ENCODE assay signal across 29 mouse cellular contexts in genomic region chr16:21269775-21270174, GRCm38 (mm10).
DNase-seq lines count a peak whose midpoint lies in the region; ATAC-seq and TF ChIP-seq lines count a peak whose summit lies in the region.
"Had no signal": no experiment of that assay in that cellular context is flagged by ENCODE, and none has a peak within 500 bp of the region (broad histone marks: within the 10 kb centered on the region; RNA-seq: fewer than 3 reads in every experiment).

No protein-coding gene starts in this region.

- H3K36me3 ChIP-seq in forebrain, embryonic 10.5 days (replicated peaks): no peaks in the 10 kb centered on the region
- no peaks in the 10 kb centered on the region for H3K36me3 ChIP-seq in forebrain, embryonic 12.5 days (replicated peaks)
- H3K36me3 ChIP-seq in heart, embryonic 15.5 days: no peaks in the 10 kb centered on the region
- H3K36me3 ChIP-seq in heart, adult 2 months (ENCODE audit: control insufficient read depth, insufficient read depth, low read length): no peaks in the 10 kb centered on the region
- H3K36me3 ChIP-seq in limb, embryonic 13.5 days: no peaks in the 10 kb centered on the region
- no peaks in the 10 kb centered on the region for H3K36me3 ChIP-seq in stomach, postnatal 0 days (ENCODE audit: control insufficient read depth, insufficient read depth, low read length)
- H3K36me3 ChIP-seq: embryonic facial prominence, embryonic 13.5 days; liver, embryonic 13.5 days; midbrain, embryonic 13.5 days had no signal

- no peaks in the 10 kb centered on the region for H3K9me3 ChIP-seq in forebrain, embryonic 10.5 days
- H3K9me3 ChIP-seq in forebrain, embryonic 12.5 days: no peaks in the 10 kb centered on the region
- H3K9me3 ChIP-seq in heart, embryonic 15.5 days (replicated peaks): no peaks in the 10 kb centered on the region
- H3K9me3 ChIP-seq in limb, embryonic 13.5 days: no peaks in the 10 kb centered on the region
- H3K9me3 ChIP-seq in stomach, postnatal 0 days (ENCODE audit: control insufficient read depth, low read length): no peaks in the 10 kb centered on the region
- H3K9me3 ChIP-seq: embryonic facial prominence, embryonic 13.5 days; forebrain, embryonic 13.5 days; liver, embryonic 13.5 days; midbrain, embryonic 13.5 days had no signal

- H3K4me3 ChIP-seq in forebrain, embryonic 10.5 days: no peak overlapping the region
- no peak overlapping the region for H3K4me3 ChIP-seq in forebrain, embryonic 12.5 days (replicated peaks)
- no peak overlapping the region for H3K4me3 ChIP-seq in heart, embryonic 15.5 days
- no peak overlapping the region for H3K4me3 ChIP-seq in heart, adult 2 months
- H3K4me3 ChIP-seq in limb, embryonic 13.5 days: no peak overlapping the region
- H3K4me3 ChIP-seq in stomach, postnatal 0 days (ENCODE audit: low read depth, low read length): no peak overlapping the region
- H3K4me3 ChIP-seq: embryonic facial prominence, embryonic 13.5 days; erythroblast, embryonic 14.5 days; forebrain, embryonic 13.5 days; liver, embryonic 13.5 days; megakaryocyte, embryonic 14.5 days; midbrain, embryonic 13.5 days had no signal

- ATAC-seq in forebrain, embryonic 12.5 days (ENCODE audit: low FRiP score): no peak
- ATAC-seq in heart, embryonic 15.5 days (replicated peaks; ENCODE audit: insufficient number of reproducible peaks, insufficient read depth, low FRiP score, low read depth): no peak
- no peak for ATAC-seq in limb, embryonic 13.5 days (ENCODE audit: low FRiP score, low read depth)
- peak; percentile 30; the same call in 1 of the 2 replicates for ATAC-seq in stomach, postnatal 0 days (ENCODE audit: low FRiP score, low TSS enrichment)
- no peak for ATAC-seq in inflammation-experienced regulatory T-cells, adult 6 months
- ATAC-seq: forebrain, embryonic 13.5 days; intestine, postnatal 0 days; midbrain, embryonic 13.5 days had no signal

- H3K4me1 ChIP-seq in forebrain, embryonic 10.5 days: peaks cover 58% of the 10 kb centered on the region
- H3K4me1 ChIP-seq in forebrain, embryonic 12.5 days: peaks cover 43% of the 10 kb centered on the region
- peaks cover 42% of the 10 kb centered on the region for H3K4me1 ChIP-seq in heart, embryonic 15.5 days (replicated peaks)
- no peaks in the 10 kb centered on the region for H3K4me1 ChIP-seq in heart, adult 2 months (ENCODE audit: control insufficient read depth, insufficient read depth, low read length)
- H3K4me1 ChIP-seq in limb, embryonic 13.5 days: peaks cover 50% of the 10 kb centered on the region
- H3K4me1 ChIP-seq in stomach, postnatal 0 days (replicated peaks; ENCODE audit: control insufficient read depth, insufficient read depth): 0 out of 2 replicates have a peak, but pooled peaks cover 6% of the 10 kb centered on the region
- H3K4me1 ChIP-seq: liver, embryonic 13.5 days had no signal

- H3K27ac ChIP-seq in forebrain, embryonic 10.5 days: peak overlapping the region; percentile 12; the same call in 1 of the 2 replicates
- no peak overlapping the region for H3K27ac ChIP-seq in forebrain, embryonic 12.5 days
- H3K27ac ChIP-seq in heart, embryonic 15.5 days: peak overlapping the region; percentile 10; the same call in 1 of the 2 replicates
- no peak overlapping the region for H3K27ac ChIP-seq in heart, adult 2 months
- H3K27ac ChIP-seq in limb, embryonic 13.5 days: peak overlapping the region; percentile 65; the same call in 1 of the 2 replicates
- 0 out of 2 replicates have a peak overlapping the region, but pooled peaks have one; percentile 45 for H3K27ac ChIP-seq in stomach, postnatal 0 days (replicated peaks)
- H3K27ac ChIP-seq: embryonic facial prominence, embryonic 13.5 days; forebrain, embryonic 13.5 days; liver, embryonic 13.5 days; midbrain, embryonic 13.5 days had no signal

- TF ChIP-seq EP300 in heart, adult 2 months (IDR thresholded peaks at IDR 0.05; ENCODE audit: insufficient read depth, low read depth, low read length): no peak
- no peak for TF ChIP-seq EP300 in stomach, postnatal 0 days (optimal IDR thresholded peaks at IDR 0.05)

- no peak for TF ChIP-seq CTCF in heart, adult 2 months (IDR thresholded peaks at IDR 0.05)
- TF ChIP-seq CTCF in stomach, postnatal 0 days (IDR thresholded peaks at IDR 0.05; ENCODE audit: low read depth): 0 out of 2 replicates have a peak, but pooled peaks have one; percentile 7

- TF ChIP-seq POLR2A in heart, adult 2 months (IDR thresholded peaks at IDR 0.05; ENCODE audit: insufficient read depth, low read depth, low read length): no peak

- H3K9ac ChIP-seq in forebrain, embryonic 12.5 days: no peak overlapping the region
- no peak overlapping the region for H3K9ac ChIP-seq in heart, embryonic 15.5 days
- H3K9ac ChIP-seq in heart, adult 2 months (ENCODE audit: low read depth, low read length): no peak overlapping the region
- H3K9ac ChIP-seq in limb, embryonic 13.5 days: no peak overlapping the region
- no peak overlapping the region for H3K9ac ChIP-seq in stomach, postnatal 0 days (ENCODE audit: low read length)
- H3K9ac ChIP-seq: embryonic facial prominence, embryonic 13.5 days; forebrain, embryonic 13.5 days; liver, embryonic 13.5 days; midbrain, embryonic 13.5 days had no signal

- intact Hi-C loops in heart, adult 2 months (cut with DNase I): no loop called here
- intact Hi-C loops in left cerebral cortex, postnatal 25 days (cut with DNase I): loop anchor here (5.0 kb wide), 2 partner anchors 83 to 103 kb away; no protein-coding TSS in a partner anchor

- H3K27me3 ChIP-seq in forebrain, embryonic 10.5 days (ENCODE audit: poor library complexity, severe bottlenecking): peaks cover 15% of the 10 kb centered on the region
- H3K27me3 ChIP-seq in forebrain, embryonic 12.5 days: no peaks in the 10 kb centered on the region
- H3K27me3 ChIP-seq in heart, embryonic 15.5 days: no peaks in the 10 kb centered on the region
- H3K27me3 ChIP-seq in heart, adult 2 months (ENCODE audit: control insufficient read depth, insufficient read depth, low read length): no peaks in the 10 kb centered on the region
- H3K27me3 ChIP-seq in limb, embryonic 13.5 days: no peaks in the 10 kb centered on the region
- H3K27me3 ChIP-seq in stomach, postnatal 0 days (ENCODE audit: control insufficient read depth, insufficient read depth, low read length): no peaks in the 10 kb centered on the region
- H3K27me3 ChIP-seq: CH12.LX; embryonic facial prominence, embryonic 13.5 days; forebrain, embryonic 13.5 days; liver, embryonic 13.5 days; midbrain, embryonic 13.5 days had no signal

- no peak for DNase-seq in forebrain, embryonic 10.5 days (ENCODE audit: extremely low spot score, low spot score)
- no peak for DNase-seq in heart, adult 2 months
- no peak for DNase-seq in stomach, postnatal 0 days (ENCODE audit: low spot score)
- no peak for DNase-seq in left cerebral cortex, postnatal 25 days (ENCODE audit: low spot score in 2 of 2)
- DNase-seq: adrenal gland, postnatal 10 days; cerebellum, adult 9-11 months; embryo, embryonic 11 days; gastrocnemius, postnatal 14 days; heart, postnatal 10 days; kidney, adult 9 months; kidney, postnatal 10 days; layer of hippocampus, postnatal 36 days; liver, embryonic 13.5 days; lung, adult 18-20 months; lung, postnatal 4 days; right cerebral cortex, postnatal 14 days; thymus, adult 2 months; thymus, postnatal 36 days had no signal

- no peak overlapping the region for H3K4me2 ChIP-seq in forebrain, embryonic 12.5 days
- H3K4me2 ChIP-seq in heart, embryonic 15.5 days: no peak overlapping the region
- no peak overlapping the region for H3K4me2 ChIP-seq in limb, embryonic 13.5 days (replicated peaks)
- H3K4me2 ChIP-seq in stomach, postnatal 0 days (replicated peaks; ENCODE audit: low read depth): no peak overlapping the region; the same call in 1 of the 2 replicates
- H3K4me2 ChIP-seq: embryonic facial prominence, embryonic 13.5 days; forebrain, embryonic 13.5 days; liver, embryonic 13.5 days; midbrain, embryonic 13.5 days had no signal

- WGBS in forebrain, embryonic 10.5 days: 72% methylated on average over 8 of the region's 8 CpGs
- 63% methylated on average over 8 of the region's 8 CpGs for WGBS in forebrain, embryonic 12.5 days
- 63% methylated on average over 8 of the region's 8 CpGs for WGBS in heart, embryonic 15.5 days
- WGBS in heart, adult 2 months: 69% methylated on average over 8 of the region's 8 CpGs
- WGBS in limb, embryonic 13.5 days: 37% methylated on average over 8 of the region's 8 CpGs
- 35% methylated on average over 8 of the region's 8 CpGs for WGBS in stomach, postnatal 0 days

- no peaks in the 10 kb centered on the region for H3K79me2 ChIP-seq in heart, adult 2 months (replicated peaks; ENCODE audit: control insufficient read depth, insufficient read depth, low read length)

Comparison
In these comparisons a context has a peak if more than half of its experiments do, and no peak if none do; other contexts are left out.
1. H3K27ac ChIP-seq: peak in forebrain, embryonic 10.5 days (single experiment), heart, embryonic 15.5 days (single experiment), limb, embryonic 13.5 days (single experiment) and stomach, postnatal 0 days (single experiment); none in forebrain, embryonic 12.5 days (single experiment) and heart, adult 2 months (single experiment).